Mouse (Mus musculus) CD8-positive naive resting alpha-beta T cell, adult 2 months (primary cell): ENCODE results near the gene Retn.

Experiments
- DNase-seq, 2 experiments: peaks; one replicate each; pipeline ENCODE4 v3.0.0; 2022; ENCODE audit warnings: low read depth in 2 of 2, low spot score in 2 of 2

The Retn gene

GRCm38 (mm10) chr8:3655526-3655925 is at the start of gene Retn:
Retn (plus strand) TSS chr8:3655770.
- no peak for DNase-seq

- no peak for DNase-seq
These were observed 49.0 kb upstream of the Retn start for GRCm38 (mm10) chr8:3606593-3606992.

GRCm38 (mm10) chr8:3607822-3608221 is 47.7 kb upstream of the Retn start:
- DNase-seq = no peak

GRCm38 (mm10) chr8:3609046-3609815 is 46.3 kb upstream of the Retn start:
- no peak for DNase-seq

GRCm38 (mm10) chr8:3609816-3610150 is 45.8 kb upstream of the Retn start:
- DNase-seq = no peak

- peak; percentile 95 to 96 for DNase-seq
These were observed 34.2 kb upstream of the Retn start, which contains the start of the genes Xab2 and Pet100 for GRCm38 (mm10) chr8:3621199-3621970. Xab2 (minus strand) TSS chr8:3621316. Pet100 (plus strand) TSS chr8:3621548.

GRCm38 (mm10) chr8:3622119-3622518 is 33.5 kb upstream of the Retn start:
- no peak for DNase-seq

GRCm38 (mm10) chr8:3625445-3625844 is 30.1 kb upstream of the Retn start, which contains the start of gene Pcp2:
Pcp2 (minus strand) TSS chr8:3625545.
- DNase-seq = no peak

- DNase-seq = no peak
These were observed 28.6 kb upstream of the Retn start for GRCm38 (mm10) chr8:3626971-3627370.

- peak in 1 of 2 experiments; percentile 44 for DNase-seq
These were observed 27.6 kb upstream of the Retn start for GRCm38 (mm10) chr8:3628014-3628413.

- peak; percentile 82 to 87 for DNase-seq
These were observed 24.7 kb upstream of the Retn start, which contains the start of gene Stxbp2 for GRCm38 (mm10) chr8:3630647-3631477. Stxbp2 (plus strand) TSS chr8:3630955.

GRCm38 (mm10) chr8:3631478-3631875 is 24.1 kb upstream of the Retn start:
- DNase-seq = no peak

- DNase-seq = peak in 1 of 2 experiments; percentile 24
These were observed 9.8 kb upstream of the Retn start for GRCm38 (mm10) chr8:3645804-3646203.

GRCm38 (mm10) chr8:3646824-3647531 is 8.6 kb upstream of the Retn start:
- DNase-seq = no peak

- DNase-seq = no peak
These were observed 8.0 kb upstream of the Retn start for GRCm38 (mm10) chr8:3647561-3647960.

- DNase-seq = no peak
These were observed 7.3 kb upstream of the Retn start for GRCm38 (mm10) chr8:3648268-3648667.

- DNase-seq = no peak
These were observed 6.6 kb upstream of the Retn start for GRCm38 (mm10) chr8:3648990-3649389.

- no peak for DNase-seq
These were observed 2.7 kb upstream of the Retn start for GRCm38 (mm10) chr8:3652845-3653244.

GRCm38 (mm10) chr8:3654726-3655508 is 653 bp upstream of the Retn start:
- DNase-seq = no peak
